Mouse (Mus musculus) yolk sac, embryonic 10.5 days (tissue): Measurements from ENCODE around the gene Nav2.

Source experiments
- DNase-seq: peaks from one replicate; pipeline ENCODE4 v3.0.0-alpha.2; 2017; ENCODE audit warnings: low spot score

Nav2 gene

DNA sequence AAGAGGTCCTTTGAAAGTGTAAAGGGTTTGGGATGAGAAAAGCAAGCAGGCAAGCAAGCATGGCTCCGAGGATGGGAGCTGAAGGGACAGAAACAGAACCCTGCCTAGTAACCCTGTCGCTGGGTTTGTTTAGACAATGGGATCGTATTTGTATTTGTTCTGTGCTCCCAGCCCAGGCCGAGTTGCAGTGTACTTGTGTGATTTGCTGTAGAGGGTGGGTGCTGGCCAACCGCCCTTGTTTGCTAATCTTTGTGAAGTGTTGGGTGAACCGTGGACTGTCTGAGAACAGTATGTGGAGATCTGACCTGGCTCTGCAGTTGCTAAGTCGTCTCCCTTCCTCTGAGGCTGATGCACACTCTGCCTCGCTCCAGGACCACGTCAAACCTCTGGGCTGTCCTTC lies 253.6 kb downstream of the Nav2 start:
- DNase-seq, result peak; percentile 21

DNA sequence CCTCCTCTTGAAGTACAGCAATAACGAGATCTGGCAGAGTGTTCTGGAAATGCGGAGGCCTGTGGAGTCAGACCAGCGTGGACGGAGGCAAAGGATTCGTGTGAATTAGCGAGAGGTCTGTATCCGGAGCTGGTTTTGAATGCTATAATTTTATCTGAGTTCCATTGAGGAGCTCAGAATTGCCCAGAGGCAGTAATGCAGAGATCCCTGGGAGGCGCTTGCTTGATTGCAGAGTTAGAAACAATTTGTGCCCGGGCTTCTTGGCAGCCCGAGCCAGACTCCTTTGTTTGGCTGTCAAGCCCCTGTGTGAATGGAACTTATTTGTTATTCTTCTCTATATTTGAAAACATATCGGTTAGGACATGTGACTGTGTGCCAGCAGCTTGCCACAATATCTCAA lies 255.3 kb downstream of the Nav2 start:
- DNase-seq, result no peak

DNA sequence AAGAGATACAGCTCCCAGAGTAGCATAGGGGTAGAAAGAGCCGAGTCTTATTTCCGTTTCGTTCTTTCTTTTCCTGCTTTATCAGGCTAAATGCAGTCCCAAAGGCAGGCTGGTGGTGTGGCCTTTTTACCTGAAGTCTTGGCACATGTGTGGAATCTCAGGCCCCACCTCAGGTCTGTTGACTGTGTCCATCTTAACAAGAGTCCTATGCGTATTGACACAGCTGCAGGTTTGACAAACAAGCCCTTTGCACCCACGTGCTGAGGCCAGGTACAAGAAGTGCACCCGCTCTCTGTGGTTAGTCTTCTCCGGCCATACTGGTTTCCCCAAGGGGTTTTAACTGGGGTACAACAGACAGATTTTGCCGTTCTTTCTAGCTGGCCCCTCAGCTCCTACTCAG lies 256.4 kb downstream of the Nav2 start:
- peak; percentile 78 for DNase-seq

DNA sequence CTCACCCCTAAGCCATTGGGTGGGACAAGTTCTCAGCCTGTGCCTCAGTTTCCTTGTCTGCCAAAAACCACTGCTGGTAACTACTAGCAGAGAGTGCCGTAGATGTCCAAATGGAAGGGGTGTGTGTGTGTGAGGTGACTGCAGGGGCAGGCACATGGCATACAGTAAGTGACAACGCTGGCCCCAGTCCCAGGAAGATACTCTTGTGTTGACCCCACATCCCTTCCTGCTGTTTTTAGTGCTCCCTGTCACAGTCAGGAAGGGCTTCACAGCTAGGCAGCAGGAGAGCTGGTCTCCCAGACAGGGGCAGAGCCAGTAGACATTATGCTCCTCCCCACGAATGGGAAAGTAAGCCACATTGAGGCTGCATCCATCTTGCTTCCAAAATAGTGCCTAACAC lies 264.4 kb downstream of the Nav2 start:
- DNase-seq, result no peak

DNA sequence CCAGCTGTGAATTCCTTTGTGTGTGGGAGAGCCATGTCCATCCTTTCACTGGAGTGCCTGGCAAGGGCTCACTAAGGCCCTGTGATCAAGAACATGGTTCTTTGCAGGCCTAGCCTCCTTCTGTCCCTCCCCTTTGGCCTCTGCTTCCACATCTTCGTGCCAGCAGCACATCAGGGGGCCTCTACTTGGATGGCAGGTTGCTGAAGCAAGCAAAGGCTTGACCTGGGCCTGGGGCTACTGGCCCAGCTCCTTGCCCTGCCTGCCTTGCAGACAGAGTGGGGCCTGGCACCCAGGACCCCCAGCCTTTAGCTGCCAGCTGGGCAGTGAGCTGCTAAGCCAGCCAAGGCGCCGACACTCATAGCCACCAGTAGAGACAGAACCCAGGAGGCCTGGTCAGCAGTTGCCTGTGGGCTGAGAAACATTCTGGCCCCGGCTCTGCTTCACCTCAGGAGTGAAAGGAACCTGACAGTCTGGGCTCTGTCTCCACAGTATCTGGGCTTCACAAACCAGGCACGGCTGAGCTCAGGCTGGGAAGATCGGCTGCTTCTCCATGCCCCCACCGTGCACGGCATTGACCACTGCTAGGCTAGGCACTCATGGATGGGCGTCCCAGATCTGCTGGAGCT lies 267.4 kb downstream of the Nav2 start:
- DNase-seq, result no peak

DNA sequence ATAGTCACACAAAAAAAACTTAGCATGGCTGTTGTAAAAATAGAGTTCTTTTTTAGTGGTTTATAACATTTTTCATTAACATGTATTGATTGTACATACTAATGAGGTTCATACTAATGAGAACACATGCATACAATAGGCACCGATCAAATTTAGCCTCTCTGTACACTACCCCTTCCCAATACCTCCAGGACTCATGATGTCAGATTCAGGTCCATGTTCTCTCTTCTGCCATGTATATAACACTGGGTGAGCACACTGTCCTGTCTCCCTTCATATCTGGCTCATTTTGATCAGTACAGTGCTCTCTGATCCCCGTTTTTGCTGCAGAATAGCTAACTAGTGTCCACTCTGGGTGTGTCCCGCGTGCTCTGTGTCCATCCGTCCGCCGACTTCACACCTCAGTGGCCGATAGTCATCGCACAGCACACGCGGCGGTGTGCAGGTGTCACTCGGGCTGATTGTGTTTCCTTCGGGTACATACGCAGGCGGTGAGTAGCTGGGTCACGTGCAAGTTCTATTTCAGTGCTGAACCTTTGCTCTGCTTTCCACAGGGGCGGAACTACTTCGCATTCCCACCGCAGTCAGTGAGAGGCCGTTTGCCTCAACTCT lies 268.2 kb downstream of the Nav2 start:
- DNase-seq, result peak; percentile 24

DNA sequence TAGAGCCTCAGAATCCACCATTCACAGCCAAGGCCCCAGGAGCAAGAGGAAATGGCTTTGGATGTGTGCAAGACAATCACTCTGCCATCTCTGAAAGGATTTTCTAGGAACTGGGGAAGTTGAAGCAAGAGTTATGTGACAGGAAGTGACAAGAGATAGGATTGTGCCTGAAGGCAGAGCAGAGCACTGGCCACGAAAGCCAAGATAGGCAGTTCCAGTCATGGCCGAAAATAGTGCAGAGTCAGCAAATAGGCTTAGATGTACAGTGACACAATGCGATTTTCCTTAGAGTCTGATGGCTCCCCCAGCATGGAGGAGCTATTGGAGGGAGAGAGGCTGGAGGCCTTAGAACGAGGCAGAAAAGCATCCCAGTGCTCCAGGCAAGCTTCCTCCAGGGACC lies 269.7 kb downstream of the Nav2 start:
- DNase-seq, result no peak

DNA sequence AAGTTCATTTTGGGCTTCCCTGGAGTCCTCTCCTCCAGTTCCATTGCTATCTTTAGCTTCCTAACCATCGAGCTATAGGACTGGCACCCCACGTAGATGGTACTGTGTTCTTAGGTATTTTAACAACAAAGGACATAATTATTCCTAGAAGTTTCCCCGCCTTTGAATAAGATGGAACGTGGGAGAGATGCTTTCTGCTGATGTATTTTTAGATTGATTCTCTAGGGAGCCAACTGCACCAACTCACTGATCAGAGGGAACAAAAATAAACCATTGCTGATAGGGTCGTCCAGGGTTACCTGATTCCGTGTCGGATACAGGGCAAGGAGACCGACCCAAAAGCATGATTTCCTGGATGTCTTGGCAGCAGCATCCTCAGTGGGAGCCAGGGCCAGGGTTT lies 272.5 kb downstream of the Nav2 start:
- no peak for DNase-seq

DNA sequence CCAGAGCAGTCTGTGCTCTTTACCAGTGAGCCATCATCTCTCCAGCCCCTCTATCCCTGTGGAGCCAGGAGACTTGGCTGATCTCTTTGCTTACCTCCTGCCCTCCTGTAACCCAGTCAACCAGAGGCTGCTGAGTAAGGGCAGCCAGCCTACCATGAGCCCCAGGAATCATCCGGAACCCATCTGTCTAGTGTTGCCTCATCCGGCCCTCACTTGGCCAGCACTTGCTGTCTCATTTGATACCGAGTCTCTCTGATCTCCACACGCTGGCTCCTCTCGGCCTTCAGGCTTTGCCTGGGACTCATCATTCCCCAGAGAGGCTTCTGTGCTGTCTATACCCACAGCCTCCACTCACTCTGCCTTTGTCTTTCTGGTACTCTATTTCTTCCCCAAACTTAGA lies 273.9 kb downstream of the Nav2 start:
- DNase-seq, result no peak

DNA sequence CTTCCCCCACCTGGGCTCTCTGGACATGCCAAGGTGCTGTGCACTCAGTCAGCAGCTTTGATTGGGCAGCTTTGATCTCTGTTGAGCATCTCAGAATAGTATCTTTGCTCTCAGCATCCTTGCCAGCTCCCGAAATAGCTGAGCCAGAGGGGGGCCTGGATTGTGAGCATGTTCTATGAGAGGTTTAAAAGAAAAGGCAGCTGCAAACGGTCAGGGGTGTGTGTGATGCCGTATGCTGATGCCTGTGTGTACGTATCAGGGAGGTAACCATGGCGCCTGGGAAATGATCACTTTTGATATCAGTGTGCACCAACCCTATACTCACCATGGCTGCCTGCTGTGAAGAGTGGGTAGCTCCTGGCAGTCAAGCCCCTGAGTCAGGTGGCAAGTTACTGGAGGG lies 275.2 kb downstream of the Nav2 start:
- DNase-seq, result no peak

DNA sequence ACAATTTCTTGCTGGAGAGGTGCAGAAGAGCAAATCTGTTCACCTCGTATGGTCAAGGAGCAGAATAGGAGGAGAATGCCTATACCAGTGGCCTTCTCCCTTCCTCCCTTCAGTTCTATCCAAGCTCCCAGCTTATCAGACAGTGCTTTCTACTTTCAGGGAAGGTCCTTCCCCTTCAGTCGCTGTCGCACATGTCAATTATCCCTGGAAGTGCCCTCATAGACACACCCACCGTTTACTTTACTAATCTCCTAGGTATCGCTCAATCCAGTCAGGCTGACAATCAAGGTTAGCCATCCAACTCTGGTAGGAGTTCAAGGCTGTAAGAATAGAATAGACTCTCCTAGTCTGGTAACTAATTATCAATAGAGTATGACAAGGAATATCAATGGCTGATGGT lies 277.5 kb downstream of the Nav2 start:
- DNase-seq, result no peak

DNA sequence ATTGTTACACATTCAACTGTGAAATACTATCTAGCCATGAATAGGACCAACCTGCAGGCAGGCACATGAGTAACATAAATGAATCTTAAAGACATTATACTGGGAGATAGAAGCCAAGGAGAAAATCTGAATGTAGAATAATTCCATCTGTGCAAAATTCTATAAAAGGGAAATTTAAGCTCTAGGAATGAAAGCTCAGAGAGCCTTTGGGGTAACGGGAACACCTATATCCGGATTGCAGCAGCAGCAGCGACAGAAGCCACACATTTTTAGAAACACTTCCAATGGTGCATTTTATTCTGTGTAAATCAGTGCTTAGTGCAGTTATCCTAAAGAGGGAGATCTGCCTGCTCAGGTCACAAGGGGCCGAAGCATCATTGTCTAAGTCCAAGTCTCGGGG lies 280.8 kb downstream of the Nav2 start:
- no peak for DNase-seq

DNA sequence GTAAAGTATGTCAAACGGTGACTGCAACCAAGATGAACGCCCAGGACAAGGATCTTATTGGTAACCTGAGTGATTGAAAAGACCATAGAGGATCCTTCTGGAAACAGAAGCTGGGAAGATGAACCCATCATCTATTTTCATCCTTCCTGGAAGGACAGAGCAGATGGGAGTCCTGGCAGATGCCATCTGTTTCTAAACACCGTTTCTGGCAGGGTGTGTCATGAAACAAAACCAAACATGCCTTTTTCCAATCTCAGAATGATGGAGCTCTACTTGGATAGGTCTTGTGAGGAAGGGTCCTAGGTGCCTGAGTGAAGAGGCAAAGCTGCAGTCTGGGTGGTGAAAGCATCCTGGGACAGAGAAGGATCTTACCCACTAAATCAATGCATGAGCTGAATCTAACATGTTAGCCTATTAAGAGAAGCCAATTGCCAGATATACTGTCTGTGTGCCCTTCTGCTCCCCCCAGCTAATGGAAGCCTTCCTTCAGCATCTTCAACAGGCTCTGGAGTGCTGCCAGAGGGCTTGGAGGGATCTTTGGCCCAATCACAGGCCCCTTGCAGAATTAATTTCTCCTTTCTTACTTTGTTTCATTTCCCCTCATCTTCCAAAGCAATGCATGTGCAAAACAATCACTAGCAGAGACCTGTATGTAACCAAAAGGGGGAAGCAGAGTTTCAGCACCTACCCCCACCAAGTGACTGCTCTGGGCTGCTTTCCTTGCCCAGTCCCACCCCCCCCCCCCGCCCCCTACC lies 281.9 kb downstream of the Nav2 start:
- no peak for DNase-seq

DNA sequence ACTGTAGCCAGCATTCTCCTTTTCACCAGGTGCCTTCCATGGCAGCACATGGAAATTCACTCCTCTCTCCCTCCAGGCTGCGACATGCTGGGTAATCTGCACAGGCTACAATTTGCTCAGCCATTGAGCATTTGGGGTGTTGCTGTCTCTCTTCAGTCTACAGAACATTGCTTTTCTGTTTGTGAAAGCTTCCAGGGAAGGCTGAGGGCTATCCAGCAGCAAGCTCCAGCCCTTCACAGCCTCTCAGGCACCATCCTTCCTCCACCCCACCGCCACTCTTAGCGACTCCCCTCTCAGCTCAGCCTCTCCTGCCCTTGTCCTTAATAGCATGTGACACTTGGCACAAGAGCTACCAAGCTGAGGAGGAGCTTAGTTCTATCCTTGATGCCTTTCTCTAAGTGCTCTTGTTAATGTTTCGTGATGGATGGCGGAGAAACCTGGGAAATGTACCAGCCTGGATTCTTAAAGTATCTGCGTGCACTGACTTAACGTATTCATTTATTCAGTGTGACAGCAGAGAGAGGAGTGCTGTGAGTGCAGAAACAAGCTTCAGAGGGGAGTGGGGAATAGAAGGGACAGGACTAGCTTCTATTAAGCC lies 282.7 kb downstream of the Nav2 start:
- no peak for DNase-seq

DNA sequence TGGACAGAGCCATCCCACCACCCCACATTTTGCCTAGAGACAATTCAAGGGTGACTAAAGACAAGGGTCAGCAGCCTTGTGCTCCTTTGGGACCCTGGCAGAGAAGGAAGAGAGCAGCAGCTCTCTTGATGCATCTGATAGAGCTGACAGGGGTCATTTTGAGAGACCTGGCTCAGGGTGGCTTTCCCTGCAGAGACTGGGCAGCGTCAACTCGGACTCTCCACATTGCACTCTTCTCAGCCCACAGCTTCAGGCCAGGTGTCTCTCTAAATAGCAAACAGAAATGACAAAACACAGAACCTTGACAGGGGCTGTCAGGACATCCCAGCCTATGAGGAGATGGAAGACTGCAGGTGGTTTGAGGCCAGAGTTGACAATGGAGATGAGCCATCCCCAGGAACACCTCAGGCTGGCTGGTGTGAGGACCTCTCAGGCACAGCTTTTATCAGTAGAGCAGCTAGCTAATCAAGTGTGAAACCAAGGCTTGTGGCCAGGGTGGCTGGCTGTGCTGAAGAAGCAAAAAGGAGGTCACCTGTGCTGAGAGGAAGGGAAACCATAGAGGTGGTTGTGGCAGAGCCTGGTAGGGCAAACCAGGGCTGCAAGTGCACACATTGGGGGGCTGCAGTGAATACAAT lies 283.7 kb downstream of the Nav2 start:
- no peak for DNase-seq

DNA sequence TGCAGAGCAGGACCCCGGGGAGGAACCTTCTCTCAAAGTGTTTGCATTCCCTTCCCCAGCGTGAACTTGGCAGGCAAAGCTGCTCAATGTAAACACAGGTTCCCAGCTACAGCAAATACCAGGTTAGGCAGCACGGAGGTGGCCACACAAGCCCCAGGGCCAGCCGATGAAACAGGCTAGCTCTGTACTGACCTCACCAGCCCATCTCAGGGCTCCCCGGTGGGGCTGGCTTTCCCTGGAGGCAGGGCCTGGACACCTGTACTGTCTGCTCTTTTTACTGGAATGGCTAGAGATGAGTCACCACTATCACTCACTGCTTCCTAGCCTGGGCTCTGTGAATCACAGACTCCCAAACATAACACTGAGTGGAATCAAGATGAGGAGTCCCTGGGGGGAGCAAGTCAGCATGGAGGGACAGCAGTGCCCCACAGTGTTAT lies 287.2 kb downstream of the Nav2 start:
- DNase-seq, result peak; percentile 55

DNA sequence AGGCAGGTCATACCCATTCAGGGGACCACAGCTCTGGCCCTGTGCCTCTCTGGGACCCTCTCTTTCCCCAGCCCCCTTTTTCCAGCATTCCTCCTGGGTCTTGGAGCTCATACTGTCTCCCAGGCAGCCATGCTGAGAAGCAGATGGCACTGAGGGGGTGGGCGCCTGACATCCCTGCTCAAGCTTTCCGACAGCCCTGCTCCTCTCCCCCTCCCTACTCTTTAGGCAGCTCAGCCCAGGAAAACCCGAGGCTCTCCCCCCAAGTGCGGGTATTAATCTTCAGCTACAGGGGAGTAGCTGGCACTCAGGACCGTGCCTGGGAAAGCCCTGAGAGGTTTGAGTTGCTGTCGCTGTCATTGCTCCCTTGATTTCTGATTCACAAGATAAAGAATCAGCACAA lies 290.9 kb downstream of the Nav2 start:
- no peak for DNase-seq

DNA sequence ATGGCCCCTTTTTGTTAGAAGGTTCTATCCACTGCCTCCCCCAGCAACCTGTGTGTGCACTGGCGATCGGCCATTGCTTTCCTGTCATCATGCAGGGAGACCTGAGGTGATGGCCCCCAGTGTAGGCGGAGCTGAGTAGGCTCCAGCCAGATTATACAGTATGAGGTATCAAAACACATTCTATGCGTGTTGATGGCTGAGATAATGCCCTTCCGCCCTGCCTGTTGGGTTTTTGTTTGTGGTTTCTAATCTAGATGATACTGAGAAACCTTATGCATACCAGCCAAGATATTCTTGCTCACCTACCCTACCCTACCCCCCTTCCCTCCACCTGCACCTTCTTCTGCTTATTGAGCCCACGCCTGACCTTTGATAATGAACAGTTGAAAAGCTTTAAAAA lies 291.8 kb downstream of the Nav2 start:
- DNase-seq, result no peak

DNA sequence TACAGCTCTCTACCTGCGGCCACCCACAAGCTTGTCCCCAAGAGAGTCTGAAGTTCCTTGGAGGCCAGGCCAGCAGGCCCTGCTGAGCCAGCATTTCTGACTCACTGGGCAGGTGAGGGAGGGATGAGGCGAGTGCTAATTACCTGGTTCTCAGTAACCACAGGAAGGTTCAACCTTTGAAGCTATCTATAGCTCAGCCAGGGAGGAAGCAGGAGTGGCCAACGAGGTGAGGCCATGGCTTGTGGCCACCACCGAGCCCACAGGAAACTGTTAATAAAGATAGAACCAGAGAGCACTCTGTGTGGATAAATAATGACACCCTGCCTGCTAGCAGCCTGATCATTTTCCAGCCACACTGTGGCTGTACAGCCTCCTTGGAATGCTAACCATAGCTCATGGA lies 294.5 kb downstream of the Nav2 start:
- no peak for DNase-seq

DNA sequence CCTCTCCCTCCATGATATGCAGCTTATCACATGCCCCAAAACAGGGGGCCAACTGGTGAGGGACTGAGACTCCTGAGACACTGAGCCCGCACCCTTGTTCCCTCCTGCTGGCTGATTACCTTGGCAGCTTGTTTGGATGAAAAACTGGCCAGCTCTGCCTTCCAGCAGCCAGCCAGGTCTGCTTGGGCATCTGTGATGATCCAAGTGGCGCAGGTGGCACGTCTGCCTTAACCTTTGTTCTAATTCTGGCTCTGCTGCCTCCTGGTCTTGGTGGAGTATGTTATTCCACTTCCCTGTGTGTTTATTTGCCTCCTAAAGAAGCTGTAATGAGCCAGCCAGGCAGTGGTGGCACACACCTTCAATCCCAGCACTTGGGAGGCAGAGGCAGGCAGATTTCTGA lies 296.3 kb downstream of the Nav2 start:
- DNase-seq, result no peak

DNA sequence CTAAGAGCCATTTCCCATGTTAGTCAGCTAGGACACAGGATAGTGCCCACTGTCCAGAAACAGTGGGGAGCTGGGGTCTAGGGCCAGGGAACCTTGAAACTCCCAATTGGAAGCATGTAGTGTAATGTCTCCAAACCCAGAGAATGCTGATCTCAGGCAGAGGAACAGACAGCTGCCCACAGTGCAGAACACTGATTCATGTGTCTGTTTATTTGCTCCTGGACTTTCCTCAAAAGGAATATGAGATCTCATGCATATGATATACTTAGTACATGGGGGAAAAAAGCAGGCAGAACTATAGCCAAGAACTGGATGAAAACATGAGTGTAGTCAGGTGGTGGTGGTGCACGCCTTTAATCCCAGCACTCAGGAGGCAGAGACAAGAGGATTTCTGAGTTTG lies 297.0 kb downstream of the Nav2 start:
- DNase-seq, result no peak

DNA sequence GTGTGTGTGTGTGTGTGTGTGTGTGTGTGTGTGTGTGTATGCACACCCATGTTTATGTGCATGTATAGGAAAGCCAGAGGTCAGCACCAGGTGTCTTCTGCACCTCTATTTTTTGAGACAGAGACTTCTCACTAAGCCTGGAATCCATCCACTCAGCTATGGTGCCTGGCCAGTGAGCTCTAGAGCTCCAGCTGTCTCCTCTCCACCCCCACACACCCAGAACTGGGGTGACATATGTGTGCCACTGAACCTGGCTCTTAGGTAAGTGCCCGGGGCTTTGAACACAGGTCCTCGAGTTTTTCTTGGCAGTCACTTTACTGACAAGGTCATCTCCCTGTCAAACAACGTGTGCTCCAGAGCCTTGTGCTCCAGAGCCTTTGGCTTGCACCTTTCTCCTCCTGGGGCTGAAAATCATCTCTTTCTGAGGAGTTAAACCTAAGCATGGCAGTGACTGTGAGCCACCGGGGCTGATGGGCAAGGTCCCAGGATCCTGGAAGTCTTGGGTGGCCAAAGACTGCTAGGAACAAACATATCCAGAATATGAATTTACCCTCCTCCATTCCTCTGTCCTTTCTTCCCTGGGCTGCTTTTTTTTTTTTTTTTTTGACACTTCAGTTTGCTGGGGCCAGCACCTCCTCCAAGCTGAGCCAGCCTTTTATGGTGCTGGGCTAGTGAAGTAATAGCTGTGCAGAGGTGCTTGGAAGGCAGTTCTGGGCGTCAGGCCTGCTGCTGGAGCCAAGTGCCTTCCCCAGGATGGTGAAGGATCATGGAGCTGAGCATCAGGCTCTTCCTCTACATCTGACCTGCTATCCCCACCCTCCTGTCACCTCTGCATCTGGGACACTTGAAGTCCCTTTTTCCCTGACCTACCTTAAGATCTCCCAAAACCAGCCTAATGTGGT lies 298.5 kb downstream of the Nav2 start:
- DNase-seq, result no peak
